Mouse (Mus musculus): ENCODE measurements around the gene Hsd17b7.
"Not testable (repeated sequence)": the region's sequence is repeated elsewhere in the genome, so short reads cannot be mapped to it uniquely, and the experiment has no call there.

Hsd17b7 gene

GRCm38 (mm10) chr1:169968792-169969515 is at the start of gene Hsd17b7:
Hsd17b7 (minus strand) TSS chr1:169969241.
- DNase-seq (ENCODE audit: extremely low spot score, low spot score): peak; percentile 98

DNA sequence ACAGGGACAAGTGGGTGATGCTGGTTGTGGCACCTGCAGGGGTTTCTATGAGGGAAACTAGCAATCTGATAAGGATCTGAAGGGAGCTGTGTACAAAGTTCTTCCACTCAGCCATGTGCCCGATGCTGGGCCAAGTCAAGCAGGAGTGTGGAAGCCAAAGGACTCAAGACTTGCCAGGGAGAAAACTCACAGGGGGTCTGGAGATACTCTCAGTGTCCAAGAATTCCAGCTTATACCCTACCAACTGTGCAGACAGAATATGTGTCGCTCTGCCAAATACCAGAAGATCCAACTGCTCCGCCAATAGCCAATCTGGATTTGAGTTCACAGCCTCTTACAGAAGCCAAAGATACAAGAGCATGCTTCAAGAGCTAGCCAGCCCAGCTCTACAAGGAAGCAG is 45.7 kb upstream of the Hsd17b7 start:
- no peak for DNase-seq (ENCODE audit: extremely low spot score, low spot score)

- DNase-seq (ENCODE audit: extremely low spot score, low spot score): no peak
These were observed 41.9 kb upstream of the Hsd17b7 start for GRCm38 (mm10) chr1:170010716-170011505.

DNA sequence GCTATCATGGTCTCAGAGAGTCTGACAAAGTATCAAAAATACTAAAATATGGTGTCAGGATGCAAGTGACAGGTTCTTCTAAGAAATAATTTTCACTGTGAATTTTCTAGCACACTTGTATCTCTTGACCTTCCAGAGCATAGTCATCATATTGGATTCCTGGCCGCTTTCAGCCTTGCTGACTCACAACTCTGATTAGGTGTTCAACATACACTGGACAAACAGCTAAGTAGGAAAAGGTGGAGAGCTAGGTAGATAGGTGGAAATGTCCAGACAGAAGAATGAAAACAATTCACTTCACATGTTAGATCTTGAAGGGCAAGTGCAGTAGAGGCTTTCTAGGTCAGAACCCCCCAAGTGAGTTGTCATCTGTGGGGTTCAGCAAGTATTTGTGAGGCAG is 40.3 kb upstream of the Hsd17b7 start:
- DNase-seq (ENCODE audit: extremely low spot score, low spot score): no peak

- no peak for DNase-seq (ENCODE audit: extremely low spot score, low spot score)
These were observed 39.6 kb upstream of the Hsd17b7 start for GRCm38 (mm10) chr1:170008432-170009220.

- no peak for DNase-seq (ENCODE audit: extremely low spot score, low spot score)
These were observed 37.5 kb upstream of the Hsd17b7 start for GRCm38 (mm10) chr1:170006516-170006915.

DNA sequence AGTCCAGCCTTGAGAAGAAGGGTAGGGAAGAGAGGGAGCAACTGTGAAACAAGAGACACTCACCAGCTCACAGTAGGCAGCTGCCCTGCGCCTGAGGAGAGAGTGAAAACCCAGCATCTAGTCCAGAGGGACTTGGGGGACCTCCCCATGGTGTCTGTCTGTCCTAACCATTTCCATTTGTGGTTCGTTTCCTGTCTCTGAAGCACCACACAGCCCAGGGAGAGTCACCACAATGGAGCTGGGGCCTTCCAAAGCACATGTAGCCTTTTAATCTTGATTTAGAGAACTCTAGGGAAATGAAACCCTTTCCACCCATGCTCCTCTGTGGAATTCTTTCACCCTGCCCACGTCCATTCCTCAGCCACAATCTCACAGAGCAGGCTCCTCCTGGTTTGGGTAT is 36.3 kb upstream of the Hsd17b7 start:
- DNase-seq (ENCODE audit: extremely low spot score, low spot score): no peak

GRCm38 (mm10) chr1:169993901-169994300 is 24.9 kb upstream of the Hsd17b7 start:
- not testable (repeated sequence) for DNase-seq (ENCODE audit: extremely low spot score, low spot score)

DNA sequence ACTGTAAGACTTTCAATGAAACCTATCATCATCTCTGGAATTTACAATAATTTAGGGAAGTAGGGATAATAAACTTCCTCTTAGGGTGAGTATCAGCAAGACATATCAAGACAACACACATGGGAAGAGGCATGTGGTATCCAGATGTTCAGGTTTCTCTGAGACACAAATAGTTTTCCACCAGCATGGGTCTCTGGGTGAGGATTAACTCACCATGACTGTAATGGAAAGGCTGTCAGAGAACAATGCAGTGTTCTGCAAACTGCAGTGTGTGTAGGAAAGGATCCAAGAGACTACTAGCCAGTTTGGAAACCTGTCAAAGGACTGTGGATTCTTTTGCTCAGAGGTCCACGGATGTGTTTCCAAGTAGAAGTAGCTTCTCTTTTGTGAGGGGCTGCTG is 17.1 kb upstream of the Hsd17b7 start:
- no peak for DNase-seq (ENCODE audit: extremely low spot score, low spot score)

DNA sequence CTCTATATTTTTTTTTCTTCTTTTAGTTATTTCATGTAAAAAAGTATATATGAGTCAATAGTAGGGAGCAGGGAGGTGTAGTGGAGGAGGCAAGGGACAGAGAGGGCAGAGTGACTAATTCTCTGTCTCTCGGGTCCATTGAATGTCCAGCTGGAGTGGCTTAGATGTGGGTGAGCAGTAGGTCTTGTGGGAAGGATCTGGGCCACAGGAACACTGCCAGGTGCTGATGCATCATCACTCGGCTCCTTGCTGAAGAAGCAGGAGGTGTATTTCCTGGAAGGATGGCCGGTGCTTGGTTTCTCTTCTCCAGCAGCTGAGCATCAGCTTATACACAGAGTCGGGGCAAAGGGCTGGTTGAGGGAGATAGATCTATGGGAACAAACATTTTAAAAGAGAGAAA is 8.6 kb upstream of the Hsd17b7 start:
- DNase-seq (ENCODE audit: extremely low spot score, low spot score): no peak

- DNase-seq (ENCODE audit: extremely low spot score, low spot score): no peak
These were observed 3.0 kb upstream of the Hsd17b7 start for GRCm38 (mm10) chr1:169971998-169972397.

- DNase-seq (ENCODE audit: extremely low spot score, low spot score): no peak
These were observed 1.9 kb upstream of the Hsd17b7 start for GRCm38 (mm10) chr1:169970936-169971335.

- DNase-seq (ENCODE audit: extremely low spot score, low spot score): no peak
These were observed 460 bp upstream of the Hsd17b7 start for GRCm38 (mm10) chr1:169969516-169969886.

DNA sequence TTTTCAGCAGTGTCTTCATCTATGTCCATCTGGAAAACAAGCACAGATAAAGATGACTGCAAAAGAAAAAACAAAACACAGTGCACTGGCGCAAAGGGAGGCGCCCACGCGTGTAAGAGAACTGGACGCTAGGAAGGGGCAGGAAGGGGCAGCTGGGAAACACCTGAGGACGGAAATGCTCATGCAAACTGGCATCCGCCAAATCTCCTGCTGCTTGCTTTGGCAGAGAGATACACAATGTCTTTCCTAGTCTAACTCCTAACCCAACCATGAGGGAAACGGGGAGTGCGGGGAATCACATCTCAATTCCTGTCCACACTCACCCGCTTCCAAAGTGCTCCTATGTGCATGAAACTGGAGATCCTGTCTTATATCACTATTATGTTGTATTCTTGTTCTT is 15.9 kb downstream of the Hsd17b7 start:
- no peak for DNase-seq (ENCODE audit: extremely low spot score, low spot score)

DNA sequence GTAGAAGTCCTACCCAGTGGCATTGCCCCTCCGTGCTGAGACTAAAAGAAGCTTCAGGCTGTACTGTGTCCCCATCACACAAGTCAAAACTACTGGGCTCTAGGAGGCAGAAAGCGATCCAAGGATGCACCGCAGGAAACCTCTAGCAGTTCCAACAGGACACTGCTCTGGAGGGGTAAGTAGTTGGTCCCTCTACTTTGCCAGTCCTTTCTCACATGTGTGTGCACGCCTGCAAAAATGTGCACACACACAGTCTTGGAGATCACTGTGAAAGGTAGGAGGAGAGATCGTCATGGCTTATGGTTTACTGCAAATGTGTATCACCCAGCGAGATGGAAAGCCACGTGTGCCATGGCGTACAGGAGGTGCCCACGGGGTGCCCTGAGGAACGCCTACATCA is 16.4 kb downstream of the Hsd17b7 start:
- DNase-seq (ENCODE audit: extremely low spot score, low spot score): no peak

GRCm38 (mm10) chr1:169951561-169951960 is 17.5 kb downstream of the Hsd17b7 start:
- no peak for DNase-seq (ENCODE audit: extremely low spot score, low spot score)

GRCm38 (mm10) chr1:169950651-169951050 is 18.4 kb downstream of the Hsd17b7 start:
- no peak for DNase-seq (ENCODE audit: extremely low spot score, low spot score)

DNA sequence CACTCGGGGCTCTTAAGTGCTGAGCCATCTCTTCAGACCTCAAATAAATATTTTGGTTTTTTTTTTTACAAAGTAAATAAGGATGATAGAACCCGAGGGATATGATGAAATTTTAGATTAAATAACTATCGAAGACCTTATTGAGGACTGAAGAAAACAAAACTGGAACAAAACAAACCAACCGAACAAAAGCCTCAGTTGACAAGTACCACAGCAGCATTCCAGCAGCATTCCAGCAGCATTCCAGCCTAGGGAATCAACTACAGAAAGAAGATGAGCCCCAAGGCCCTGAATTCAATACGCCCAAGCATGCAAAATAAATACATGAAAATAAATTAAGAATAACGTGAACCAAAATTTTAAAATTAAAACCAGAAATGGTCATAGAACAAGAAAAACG is 19.1 kb downstream of the Hsd17b7 start:
- no peak for DNase-seq (ENCODE audit: extremely low spot score, low spot score)

GRCm38 (mm10) chr1:169948866-169949265 is 20.2 kb downstream of the Hsd17b7 start:
- DNase-seq (ENCODE audit: extremely low spot score, low spot score): no peak

DNA sequence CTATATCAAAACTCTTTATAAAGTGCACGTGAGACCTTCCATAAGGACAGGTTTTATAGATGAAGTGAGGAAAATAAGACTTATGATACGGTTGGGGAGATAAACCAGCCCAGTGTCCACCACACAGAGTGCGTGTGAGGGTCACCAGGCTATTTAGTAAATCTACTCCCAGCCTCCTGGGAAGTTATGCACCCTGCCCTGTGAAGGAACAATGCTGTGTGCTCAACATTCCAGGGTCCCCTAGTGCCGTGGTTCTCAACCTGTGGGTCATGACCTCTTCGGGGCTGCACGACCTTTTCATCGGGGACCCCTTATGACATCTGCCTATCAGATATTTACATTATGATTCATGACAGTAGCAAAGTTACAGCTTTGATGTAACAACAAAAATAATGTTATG is 20.8 kb downstream of the Hsd17b7 start:
- DNase-seq (ENCODE audit: extremely low spot score, low spot score): no peak

GRCm38 (mm10) chr1:169947654-169948053 is 21.4 kb downstream of the Hsd17b7 start:
- no peak for DNase-seq (ENCODE audit: extremely low spot score, low spot score)

DNA sequence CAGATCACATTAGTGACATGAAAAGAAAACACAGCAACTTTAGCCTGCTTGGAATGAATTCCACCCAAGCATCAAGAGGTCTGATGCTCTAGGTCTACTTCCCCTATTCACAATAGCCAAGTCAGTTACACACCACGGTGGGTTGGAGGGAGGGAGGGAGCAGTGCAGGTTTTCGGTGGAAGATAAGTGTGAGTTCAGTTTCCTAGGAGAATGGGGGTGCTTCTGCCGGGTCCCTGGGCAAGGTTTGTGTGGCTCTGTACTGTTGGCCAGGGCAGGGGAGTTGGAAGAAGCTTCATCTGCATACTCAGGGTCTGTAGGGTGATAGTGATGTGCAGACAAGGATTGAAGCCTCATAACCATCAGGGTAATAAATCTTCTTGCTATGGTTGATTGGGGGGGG is 23.0 kb downstream of the Hsd17b7 start:
- no peak for DNase-seq (ENCODE audit: extremely low spot score, low spot score)
